Mouse (Mus musculus) sigmoid colon, adult 10 weeks (tissue): Measurements from ENCODE around the gene Sema3d. TPM values are rescaled to one million over a fixed set of nuclear protein-coding genes. Genes with fewer than 3 reads are reported as not detected.

Source experiments
- polyA plus RNA-seq: library from polyadenylated mRNA; stranded (reverse); fragments of 350-450 nt; fragmentation: Illumina TruSeq; extraction: RNeasy Lipid Tissue Mini Kit (QIAGEN cat#74804); gene quantifications from one replicate; pipeline ENCODE4 v1.2.3, GENCODE M21; 2014; ENCODE audit warnings: low read depth, low replicate concordance

Gene Sema3d
- polyA plus RNA-seq: 9.9 TPM

GRCm38 (mm10) chr5:12383133-12383959, at the start of gene Sema3d:
Gene Sema3d (plus strand): TSS chr5:12383385.

